Mouse (Mus musculus): ENCODE data around the gene Lingo3. TPM values are rescaled to one million over a fixed set of nuclear protein-coding genes. Genes with fewer than 3 reads are reported as not detected.

Lingo3 gene
- total and polyA plus RNA-seq, 3 experiments = not detected

DNA sequence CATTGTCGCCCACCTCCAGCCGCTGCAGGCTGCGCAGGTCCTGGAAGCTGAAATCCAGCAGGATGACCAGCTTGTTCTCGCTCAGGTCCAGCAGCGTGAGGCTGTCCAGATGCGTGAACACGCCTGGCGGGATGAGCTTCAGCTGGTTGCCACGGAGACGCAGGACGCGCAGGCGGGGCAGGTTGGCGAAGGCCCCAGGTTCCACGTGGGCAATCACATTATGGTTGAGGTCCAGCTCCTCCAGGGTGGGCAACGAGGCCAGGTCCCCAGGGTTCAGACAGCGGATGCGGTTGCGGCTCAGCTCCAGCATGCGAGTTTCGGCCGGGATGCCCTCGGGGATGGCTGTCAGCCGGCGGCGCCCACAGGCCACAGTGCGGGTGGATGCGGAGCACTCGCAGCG lies 8.2 kb downstream of the Lingo3 start:
- Histone ChIP-seq H3K4me1 (ENCODE audit: control insufficient read depth in 1 of 2, insufficient read depth in 2 of 2, low read length in 2 of 2) (peaks cover 2 to 4% of the 10 kb centered on the region in 2 experiments; a peak in 3 of 4 replicates), H3K9me3 (replicated peaks; ENCODE audit: insufficient read depth, low read length) (no peaks in the 10 kb centered on the region), H3K36me3 (ENCODE audit: control insufficient read depth in 1 of 2, insufficient read depth in 2 of 2, low read length in 2 of 2) (peaks cover 0 to 2% of the 10 kb centered on the region in 2 experiments; a peak in 1 of 4 replicates), H3K27me3 (ENCODE audit: control insufficient read depth in 1 of 2, insufficient read depth in 2 of 2, low read length in 2 of 2) (no peaks in the 10 kb centered on the region; a peak in 1 of 4 replicates), H3K79me2 (ENCODE audit: control insufficient read depth, insufficient read depth, low read length, poor library complexity) (no peaks in the 10 kb centered on the region), H3K27ac (ENCODE audit: control insufficient read depth, low read depth, low read length) (no peak overlapping the region), H3K4me3 (ENCODE audit: control insufficient read depth in 1 of 2, insufficient read depth in 1 of 2, low read depth in 2 of 2, low read length in 2 of 2) (no peak overlapping the region), H3K9ac (ENCODE audit: control insufficient read depth, low read depth, low read length, poor library complexity, severe bottlenecking) (no peak overlapping the region)
- TF ChIP-seq ZC3H11A (IDR thresholded peaks at IDR 0.05; ENCODE audit: low read depth, low read length) = no peak
- no peak for TF ChIP-seq EP300 (IDR thresholded peaks at IDR 0.05; ENCODE audit: low read depth in 1 of 2, low read length in 2 of 2)
- TF ChIP-seq GABPA (IDR thresholded peaks at IDR 0.05; ENCODE audit: low read depth, low read length) = no peak
- TF ChIP-seq CTCF (IDR thresholded peaks at IDR 0.05 in 2 of 3, conservative IDR thresholded peaks at IDR 0.05 in 1 of 3; ENCODE audit: control insufficient read depth in 1 of 3, insufficient read depth in 1 of 3, low read depth in 2 of 3, low read length in 3 of 3, poor library complexity in 1 of 3, severe bottlenecking in 1 of 3) = no peak
- TF ChIP-seq CHD1 (IDR thresholded peaks at IDR 0.05; ENCODE audit: low read depth, low read length) = no peak
- no peak for TF ChIP-seq UBTF (IDR thresholded peaks at IDR 0.05; ENCODE audit: borderline replicate concordance, insufficient read depth, low read depth, low read length)
- DNase-seq (ENCODE audit: low read depth, low spot score) = no peak

DNA sequence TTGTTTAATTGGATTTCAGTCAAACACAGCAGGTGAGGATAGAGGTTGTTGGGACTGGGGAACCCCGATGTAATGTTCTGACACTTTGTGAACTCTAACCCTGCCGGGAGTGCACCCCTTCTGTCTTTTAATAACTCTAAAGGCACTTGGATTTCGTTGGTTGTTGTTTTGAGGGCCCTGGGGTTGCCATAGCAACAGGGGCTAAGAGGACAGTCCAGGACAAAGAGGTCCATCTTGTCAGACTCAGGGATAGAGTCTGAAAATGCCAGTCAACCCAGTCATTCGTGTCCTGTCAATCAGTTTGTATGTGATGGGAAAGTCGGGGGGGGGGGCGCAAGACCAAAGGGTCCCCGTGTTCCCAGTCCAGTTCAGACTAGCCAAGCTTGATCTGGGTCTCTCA lies 11.0 kb downstream of the Lingo3 start:
- Histone ChIP-seq H3K4me3 (ENCODE audit: control insufficient read depth in 1 of 2, insufficient read depth in 1 of 2, low read depth in 2 of 2, low read length in 2 of 2) (no peak overlapping the region), H3K79me2 (ENCODE audit: control insufficient read depth, insufficient read depth, low read length, poor library complexity) (peaks cover 10% of the 10 kb centered on the region), H3K9me3 (replicated peaks; ENCODE audit: insufficient read depth, low read length) (no peaks in the 10 kb centered on the region), H3K27ac (ENCODE audit: control insufficient read depth, low read depth, low read length) (no peak overlapping the region), H3K36me3 (ENCODE audit: control insufficient read depth in 1 of 2, insufficient read depth in 2 of 2, low read length in 2 of 2) (peaks cover 0 to 4% of the 10 kb centered on the region in 2 experiments; a peak in 2 of 4 replicates), H3K27me3 (ENCODE audit: control insufficient read depth in 1 of 2, insufficient read depth in 2 of 2, low read length in 2 of 2) (no peaks in the 10 kb centered on the region), H3K4me1 (ENCODE audit: control insufficient read depth in 1 of 2, insufficient read depth in 2 of 2, low read length in 2 of 2) (peaks cover 2 to 9% of the 10 kb centered on the region in 2 experiments; a peak in 3 of 4 replicates), H3K9ac (ENCODE audit: control insufficient read depth, low read depth, low read length, poor library complexity, severe bottlenecking) (no peak overlapping the region)
- no peak for DNase-seq (ENCODE audit: low read depth, low spot score)
- no peak for TF ChIP-seq USF1 (IDR thresholded peaks at IDR 0.05; ENCODE audit: low read depth, low read length)
- no peak for TF ChIP-seq RAD21 (IDR thresholded peaks at IDR 0.05; ENCODE audit: low read depth, low read length)
- no peak for TF ChIP-seq TBP (IDR thresholded peaks at IDR 0.05; ENCODE audit: low read depth, low read length)

DNA sequence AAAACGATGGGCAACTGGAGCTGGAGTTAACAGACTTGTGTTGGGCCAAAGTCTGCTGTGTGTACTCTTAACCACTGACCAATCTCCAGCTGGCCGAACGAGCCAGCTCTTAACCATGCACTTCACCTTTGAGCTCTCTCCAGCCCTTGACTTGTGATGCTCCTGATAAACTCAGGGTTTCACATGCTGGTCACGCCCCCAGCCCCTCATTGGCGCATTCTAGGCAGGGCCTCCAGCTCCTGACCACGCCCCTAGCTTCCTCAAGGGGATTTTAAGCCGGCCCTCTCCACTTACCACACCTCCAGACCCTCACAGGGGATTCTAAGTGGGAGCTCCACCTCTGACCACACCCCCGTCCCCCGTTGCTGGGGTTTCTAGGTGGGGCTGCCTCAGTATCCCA lies 12.7 kb downstream of the Lingo3 start:
- no peaks in the 10 kb centered on the region for H3K27me3 ChIP-seq (ENCODE audit: control insufficient read depth in 1 of 2, insufficient read depth in 2 of 2, low read length in 2 of 2)
- H3K9me3 ChIP-seq (replicated peaks; ENCODE audit: insufficient read depth, low read length) = no peaks in the 10 kb centered on the region
- TF ChIP-seq KAT2A (conservative IDR thresholded peaks at IDR 0.05; ENCODE audit: low read depth, low read length) (no peak), MYC (IDR thresholded peaks at IDR 0.05; ENCODE audit: low read depth, low read length) (no peak), EP300 (IDR thresholded peaks at IDR 0.05; ENCODE audit: low read depth in 1 of 2, low read length in 2 of 2) (no peak), POLR2A (IDR thresholded peaks at IDR 0.05; ENCODE audit: control insufficient read depth in 1 of 2, insufficient read depth in 1 of 2, low read depth in 1 of 2, low read length in 2 of 2, poor library complexity in 1 of 2) (no peak; a peak in 1 of 4 replicates), MXI1 (IDR thresholded peaks at IDR 0.05; ENCODE audit: low read depth, low read length) (0 out of 2 replicates have a peak, but pooled peaks have one; percentile 56), CHD2 (IDR thresholded peaks at IDR 0.05; ENCODE audit: low read length) (no peak), SMC3 (IDR thresholded peaks at IDR 0.05; ENCODE audit: low read depth, low read length) (no peak), HCFC1 (IDR thresholded peaks at IDR 0.05; ENCODE audit: low read depth, low read length) (no peak), USF1 (IDR thresholded peaks at IDR 0.05; ENCODE audit: low read depth, low read length) (peak; percentile 18; the same call in 1 of the 2 replicates)
- H3K4me3 ChIP-seq (ENCODE audit: control insufficient read depth in 1 of 2, insufficient read depth in 1 of 2, low read depth in 2 of 2, low read length in 2 of 2) = no peak overlapping the region
- no peak overlapping the region for H3K9ac ChIP-seq (ENCODE audit: control insufficient read depth, low read depth, low read length, poor library complexity, severe bottlenecking)
- no peak overlapping the region for H3K27ac ChIP-seq (ENCODE audit: control insufficient read depth, low read depth, low read length)
- DNase-seq (ENCODE audit: low read depth, low spot score) = peak; percentile 87
- H3K79me2 ChIP-seq (ENCODE audit: control insufficient read depth, insufficient read depth, low read length, poor library complexity) = peaks cover 23% of the 10 kb centered on the region
- H3K4me1 ChIP-seq (ENCODE audit: control insufficient read depth in 1 of 2, insufficient read depth in 2 of 2, low read length in 2 of 2) = peaks cover 2 to 13% of the 10 kb centered on the region in 2 experiments; a peak in 3 of 4 replicates
- peaks cover 0 to 6% of the 10 kb centered on the region in 2 experiments; a peak in 2 of 4 replicates for H3K36me3 ChIP-seq (ENCODE audit: control insufficient read depth in 1 of 2, insufficient read depth in 2 of 2, low read length in 2 of 2)

Measured in MEL (cell line).